Mouse (Mus musculus) gastrocnemius, postnatal 14 days (tissue): Measurements from ENCODE around the gene Spsb4. TPM values are rescaled to one million over a fixed set of nuclear protein-coding genes. Genes with fewer than 3 reads are reported as not detected.
"Not testable (repeated sequence)": the region's sequence is repeated elsewhere in the genome, so short reads cannot be mapped to it uniquely, and the experiment has no call there.

Experiments
- DNase-seq: peaks from one replicate; pipeline ENCODE4 v3.0.0; 2021; ENCODE audit warnings: mixed read lengths
- intact Hi-C: fragments of 180-260 bp; cut with DNase I; formaldehyde crosslinking; loops from one replicate; pipeline ENCODE4 v1.15.1; 2025; ENCODE audit warnings: low total_unique reads
- total RNA-seq, 2 experiments: library from RNA; stranded (reverse); gene quantifications; 2 replicates each; pipeline ENCODE4 v1.2.3; 2021

Spsb4 gene
- total RNA-seq, 2 experiments from 2014 or later, result 2.6 to 6.3 TPM

- no peak for DNase-seq
- intact Hi-C loops, result loop anchor here (5.0 kb wide), 1 partner anchor 37 kb away; no protein-coding TSS in a partner anchor
Observed at GRCm38 (mm10) chr9:96959469-96959868, 59.2 kb downstream of the Spsb4 start.

- no peak for DNase-seq
- intact Hi-C loops, result loop anchor here (5.0 kb wide), 1 partner anchor 36 kb away; no protein-coding TSS in a partner anchor
Observed at GRCm38 (mm10) chr9:96958009-96958615, 60.5 kb downstream of the Spsb4 start.

GRCm38 (mm10) chr9:96957298-96957865, 61.3 kb downstream of the Spsb4 start:
- intact Hi-C loops, result loop anchor here (5.0 kb wide), 1 partner anchor 35 kb away; no protein-coding TSS in a partner anchor
- no peak for DNase-seq

DNA sequence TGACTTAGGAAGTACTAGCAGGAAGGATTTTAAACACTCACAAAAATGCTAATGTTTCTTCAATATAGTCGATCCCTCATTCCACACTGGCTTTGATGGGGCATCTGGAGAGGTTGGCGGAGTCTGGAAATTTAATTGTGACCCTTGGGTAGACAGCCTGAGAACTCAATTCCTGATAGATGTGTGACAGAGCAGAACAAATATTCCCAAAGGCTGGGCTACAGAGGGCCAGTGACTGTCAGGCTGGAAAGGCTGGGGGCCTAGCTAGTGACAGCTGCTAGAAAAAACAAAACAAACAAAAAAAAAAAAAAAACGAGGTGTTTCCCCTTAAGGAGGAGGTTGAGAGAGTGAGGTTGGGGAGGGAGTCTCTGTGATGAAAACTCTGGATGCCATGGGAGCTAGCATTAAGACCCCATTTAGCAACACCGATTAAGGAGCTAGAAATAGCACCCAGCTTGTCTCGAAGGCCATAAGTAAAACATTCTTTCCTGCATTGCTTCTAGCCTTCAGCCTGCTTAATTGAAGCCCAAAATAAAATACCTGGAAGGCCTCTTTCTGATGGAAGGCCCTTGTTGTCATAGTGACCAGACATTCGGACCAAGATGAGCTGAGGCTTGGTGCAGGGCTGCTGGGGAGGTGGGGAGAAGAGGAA, 61.9 kb downstream of the Spsb4 start:
- DNase-seq, result no peak
- intact Hi-C loops, result loop anchor here (5.0 kb wide), 1 partner anchor 34 kb away; no protein-coding TSS in a partner anchor

- intact Hi-C loops, result no loop called here
- no peak for DNase-seq
Observed at GRCm38 (mm10) chr9:96954063-96954809, 64.4 kb downstream of the Spsb4 start.

DNA sequence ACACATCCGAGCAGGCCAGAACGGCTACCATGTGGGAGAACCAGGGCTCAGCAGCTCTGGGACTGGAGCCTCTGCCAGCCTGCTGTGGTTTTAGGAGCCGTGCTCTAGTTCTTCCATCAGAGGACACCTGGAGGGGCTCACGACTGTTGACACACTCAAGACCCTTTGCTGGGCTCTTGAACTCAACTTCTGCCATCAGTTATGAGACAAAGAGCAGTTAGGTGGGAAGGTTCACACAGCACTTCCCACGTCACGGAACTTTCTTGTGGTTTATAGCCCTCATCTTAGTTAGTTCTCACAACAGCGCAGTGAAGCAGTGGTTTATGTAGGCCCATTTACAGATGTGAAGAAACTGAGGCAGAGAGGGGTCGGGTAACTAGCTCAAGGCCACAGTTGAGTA, 65.2 kb downstream of the Spsb4 start:
- DNase-seq, result no peak
- intact Hi-C loops, result no loop called here

DNA sequence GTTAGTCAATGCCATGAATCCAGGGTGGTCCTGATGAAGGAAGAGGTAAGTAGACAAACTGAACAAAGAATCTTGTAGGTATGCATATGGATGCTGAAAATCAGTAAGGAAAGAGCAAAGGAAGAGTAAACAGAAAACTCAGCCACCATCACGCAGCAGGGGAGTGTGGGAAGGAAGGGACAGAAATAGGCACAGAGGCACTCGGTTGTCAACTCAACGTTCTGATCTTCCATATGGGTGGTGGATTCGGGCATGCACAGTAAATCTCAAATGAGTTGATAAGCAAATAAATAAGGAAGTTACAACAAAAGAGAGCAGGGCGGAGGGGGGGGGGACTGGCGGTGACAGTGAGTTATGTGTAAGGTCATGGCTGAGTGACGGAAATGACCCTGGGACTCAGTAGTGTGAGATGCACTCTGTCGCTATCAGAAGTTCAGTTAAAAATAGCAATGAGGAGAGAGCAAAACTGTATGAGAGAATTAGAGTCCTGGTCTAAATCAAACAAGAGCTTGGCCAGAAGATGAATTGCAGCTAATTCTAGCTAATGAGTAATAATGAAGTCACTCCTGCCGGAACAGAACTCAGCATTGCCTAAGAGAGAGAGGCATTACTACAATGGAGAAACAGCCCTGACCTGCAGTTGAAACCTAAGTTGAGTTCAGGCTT, 66.2 kb downstream of the Spsb4 start:
- intact Hi-C loops, result no loop called here
- no peak for DNase-seq

GRCm38 (mm10) chr9:96949551-96949950, 69.1 kb downstream of the Spsb4 start:
- no peak for DNase-seq

DNA sequence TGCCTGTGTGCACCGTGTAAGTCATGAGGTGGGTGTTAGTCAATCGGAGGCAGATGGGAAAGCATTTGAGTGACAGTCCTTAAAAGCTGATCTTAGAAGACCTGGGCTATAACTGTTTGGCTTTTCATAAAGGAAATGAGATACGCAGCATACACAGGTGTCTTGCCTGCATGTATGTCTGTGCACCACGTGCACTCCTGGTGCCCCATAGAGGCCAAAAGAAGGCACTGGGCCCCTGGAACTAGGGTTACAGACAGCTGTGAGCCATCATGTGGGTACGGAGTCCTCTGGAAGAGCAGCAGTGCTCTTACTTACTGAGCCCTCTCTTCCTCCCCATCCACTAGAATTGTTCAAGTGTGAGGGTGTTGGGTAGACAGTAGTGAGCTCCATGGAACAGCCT, 70.1 kb downstream of the Spsb4 start:
- intact Hi-C loops, result no loop called here
- no peak for DNase-seq

More at GRCm38 (mm10) chr9:96949551-96949950, 69.1 kb downstream of the Spsb4 start:
- intact Hi-C loops, result no loop called here

DNA sequence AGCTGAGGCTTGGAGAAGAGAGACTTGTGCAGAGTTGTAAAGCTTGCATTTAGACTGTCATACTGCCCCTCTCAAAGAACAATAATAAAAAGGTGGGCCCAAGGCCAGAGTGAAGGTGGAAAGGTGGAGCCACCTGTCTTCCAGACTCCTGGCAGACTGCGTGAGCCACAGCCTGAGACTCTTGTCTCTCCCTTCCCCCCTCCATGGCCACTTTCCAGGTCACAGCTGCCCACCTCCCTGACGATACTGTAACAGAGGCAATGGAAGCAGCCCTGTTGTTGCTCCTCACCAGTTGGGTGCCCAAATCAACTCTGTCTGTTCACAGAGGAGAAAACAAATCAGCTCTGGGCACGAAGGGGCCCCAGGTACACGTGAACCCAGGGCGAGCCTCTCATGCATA, 71.5 kb downstream of the Spsb4 start:
- intact Hi-C loops, result no loop called here
- DNase-seq, result no peak

DNA sequence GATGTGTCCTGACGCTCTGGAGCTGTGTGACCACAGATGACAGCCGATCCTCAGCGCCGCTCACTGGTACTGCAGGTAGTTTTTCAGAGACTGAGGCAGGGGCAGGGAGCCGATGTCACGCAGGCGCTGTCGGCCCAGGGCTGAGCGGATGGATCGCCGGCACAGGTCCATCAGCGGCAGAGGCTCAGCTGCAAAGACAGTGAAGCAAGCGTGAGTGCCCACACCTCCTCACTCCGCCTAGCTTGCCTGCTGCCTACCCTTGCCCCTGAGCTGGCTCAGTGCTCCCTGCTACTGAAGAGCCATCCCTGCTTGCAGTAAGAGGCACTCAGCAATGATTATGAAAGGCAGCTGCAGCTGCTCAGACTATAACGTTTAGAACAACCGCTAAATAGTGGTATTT, 74.1 kb downstream of the Spsb4 start:
- DNase-seq, result no peak
- intact Hi-C loops, result no loop called here

DNA sequence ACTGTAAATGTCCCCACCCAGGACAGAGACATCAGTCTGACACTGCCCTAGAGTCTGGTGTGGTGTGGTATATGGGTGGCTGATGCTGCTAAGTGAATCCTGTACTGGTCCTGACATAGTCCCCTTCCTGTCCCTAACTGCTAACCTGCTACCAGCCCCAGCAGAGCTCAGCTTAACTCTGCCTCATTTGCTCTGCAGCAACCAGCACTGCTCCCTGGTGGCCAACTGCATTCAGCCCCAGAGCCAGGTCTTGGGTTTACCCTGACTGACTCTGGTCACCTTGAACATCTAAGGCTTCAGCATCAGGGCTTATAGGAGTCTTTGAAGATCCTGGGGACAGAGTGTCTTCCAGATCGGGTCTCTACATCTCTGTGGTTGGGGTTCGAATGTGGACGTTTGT, 75.7 kb downstream of the Spsb4 start:
- intact Hi-C loops, result no loop called here
- no peak for DNase-seq

DNA sequence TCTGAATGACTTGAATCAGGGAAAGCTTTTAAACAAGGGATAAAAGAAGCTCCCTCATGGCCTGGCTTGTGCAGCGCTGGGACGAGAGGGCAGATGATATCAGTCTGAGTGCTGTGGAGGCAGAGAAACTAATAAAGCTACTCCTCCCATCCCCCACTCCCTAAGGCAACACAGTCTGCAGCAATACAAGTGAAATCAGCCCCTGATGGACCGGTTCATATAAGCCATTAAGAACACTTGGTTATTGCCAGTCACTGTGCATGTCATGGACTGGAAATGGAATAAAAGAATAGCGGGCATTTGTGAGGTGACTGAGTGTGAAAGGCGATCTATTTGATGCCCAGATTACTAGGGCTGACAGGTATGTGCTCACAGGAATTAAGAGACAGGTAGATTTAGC, 79.8 kb downstream of the Spsb4 start:
- DNase-seq, result no peak
- intact Hi-C loops, result no loop called here

- intact Hi-C loops, DNase-seq: not testable (repeated sequence)
Observed at GRCm38 (mm10) chr9:96936427-96936826, 82.2 kb downstream of the Spsb4 start.

GRCm38 (mm10) chr9:96935556-96936300, 82.9 kb downstream of the Spsb4 start:
- DNase-seq, result no peak
- intact Hi-C loops, result no loop called here

DNA sequence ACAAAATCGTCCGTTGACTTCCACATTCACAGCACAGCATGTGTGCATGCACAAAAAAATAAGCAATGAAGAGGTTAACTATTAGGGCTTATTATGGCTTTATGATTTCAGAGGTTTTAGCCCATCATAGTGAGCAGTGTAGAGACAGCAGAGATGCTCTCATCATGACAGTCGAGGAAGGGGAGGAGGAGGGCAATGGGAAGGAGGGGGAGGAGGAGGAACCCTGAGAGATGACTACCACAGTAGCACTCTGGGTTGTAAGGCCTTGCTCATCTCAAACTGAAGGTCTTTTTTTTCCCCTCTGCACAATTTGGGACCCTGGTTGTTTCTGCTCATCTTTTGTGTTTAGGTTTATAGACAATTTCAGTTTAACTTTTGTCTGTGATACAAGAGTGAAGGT, 83.8 kb downstream of the Spsb4 start:
- DNase-seq, result no peak
- intact Hi-C loops, result no loop called here

GRCm38 (mm10) chr9:96932751-96933150, 85.9 kb downstream of the Spsb4 start:
- intact Hi-C loops, result no loop called here
- no peak for DNase-seq

- intact Hi-C loops, result loop anchor here (5.0 kb wide), 1 partner anchor 34 kb away; no protein-coding TSS in a partner anchor
Observed at GRCm38 (mm10) chr9:96923577-96924316, 94.9 kb downstream of the Spsb4 start.

More at GRCm38 (mm10) chr9:96923577-96924316, 94.9 kb downstream of the Spsb4 start:
- no peak for DNase-seq
